Mouse (Mus musculus): ENCODE measurements at regions not wholly inside any gene's neighbourhood (a gene's known extent, or its start where the extent isn't known, plus 50 kb on each side); places are given as distances from the start of the nearest gene placed in this dataset.

- no peak overlapping the region for H3K4me3 ChIP-seq (replicated peaks; ENCODE audit: low read length)
- H3K4me1 ChIP-seq (replicated peaks; ENCODE audit: low read depth, low read length) = peaks cover 63% of the 10 kb centered on the region
- H3K36me3 ChIP-seq (ENCODE audit: insufficient read depth, low read length) = no peaks in the 10 kb centered on the region
- H3K27me3 ChIP-seq (ENCODE audit: insufficient read depth, low read length) = no peaks in the 10 kb centered on the region
- TF ChIP-seq CTCF (conservative IDR thresholded peaks at IDR 0.05; ENCODE audit: low read length) = no peak
- no peak for TF ChIP-seq NANOG (IDR thresholded peaks at IDR 0.05; ENCODE audit: borderline replicate concordance, low read length)
- TF ChIP-seq POU5F1 (IDR thresholded peaks at IDR 0.05; ENCODE audit: borderline replicate concordance, low read length) = no peak
- no peaks in the 10 kb centered on the region for H3K9me3 ChIP-seq (ENCODE audit: low read length)
Observed at GRCm38 (mm10) chr13:52189382-52189923, 341.6 kb downstream of the Diras2 start.

DNA sequence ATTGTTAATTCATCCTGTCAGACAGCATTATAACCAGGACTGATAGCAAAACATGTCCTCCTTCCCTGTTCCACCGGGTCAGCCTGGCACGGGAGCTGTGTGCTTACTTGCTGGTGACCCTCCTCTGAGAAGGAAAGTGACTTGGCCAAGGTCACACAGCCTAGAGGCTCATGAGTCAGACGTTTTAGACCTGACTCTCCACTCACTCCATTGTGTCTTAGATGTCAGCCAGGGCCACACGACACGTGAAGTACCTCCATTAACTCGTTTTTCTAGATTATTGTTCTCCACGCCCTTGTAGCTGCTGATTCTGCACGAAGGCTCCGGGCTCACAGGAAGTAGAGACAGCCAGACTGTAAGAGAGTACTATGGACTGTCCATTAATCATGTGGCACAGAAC, 340.8 kb downstream of the Diras2 start:
- 0 out of 2 replicates have a peak overlapping the region, but pooled peaks have one; percentile 10 for H3K4me3 ChIP-seq (replicated peaks; ENCODE audit: low read length)
- TF ChIP-seq CTCF (conservative IDR thresholded peaks at IDR 0.05; ENCODE audit: low read length) (no peak), POU5F1 (IDR thresholded peaks at IDR 0.05; ENCODE audit: borderline replicate concordance, low read length) (no peak), NANOG (IDR thresholded peaks at IDR 0.05; ENCODE audit: borderline replicate concordance, low read length) (no peak)
- H3K4me1 ChIP-seq (replicated peaks; ENCODE audit: low read depth, low read length) = peaks cover 71% of the 10 kb centered on the region
- no peaks in the 10 kb centered on the region for H3K36me3 ChIP-seq (ENCODE audit: insufficient read depth, low read length)
- H3K27me3 ChIP-seq (ENCODE audit: insufficient read depth, low read length) = no peaks in the 10 kb centered on the region
- H3K9me3 ChIP-seq (ENCODE audit: low read length) = no peaks in the 10 kb centered on the region

- Histone ChIP-seq H3K4me1 (replicated peaks; ENCODE audit: low read depth, low read length) (peaks cover 76% of the 10 kb centered on the region), H3K36me3 (ENCODE audit: insufficient read depth, low read length) (no peaks in the 10 kb centered on the region), H3K9me3 (ENCODE audit: low read length) (no peaks in the 10 kb centered on the region), H3K4me3 (replicated peaks; ENCODE audit: low read length) (no peak overlapping the region; the same call in 1 of the 2 replicates), H3K27me3 (ENCODE audit: insufficient read depth, low read length) (0 out of 2 replicates have a peak, but pooled peaks cover 3% of the 10 kb centered on the region)
- TF ChIP-seq NANOG (IDR thresholded peaks at IDR 0.05; ENCODE audit: borderline replicate concordance, low read length) = peak; percentile 92
- no peak for TF ChIP-seq CTCF (conservative IDR thresholded peaks at IDR 0.05; ENCODE audit: low read length)
- TF ChIP-seq POU5F1 (IDR thresholded peaks at IDR 0.05; ENCODE audit: borderline replicate concordance, low read length) = no peak
Observed at GRCm38 (mm10) chr13:52190848-52191590, 340.1 kb downstream of the Diras2 start.

GRCm38 (mm10) chr13:52196917-52197316, 334.2 kb downstream of the Diras2 start:
- no peaks in the 10 kb centered on the region for H3K36me3 ChIP-seq (ENCODE audit: insufficient read depth, low read length)
- TF ChIP-seq POU5F1 (IDR thresholded peaks at IDR 0.05; ENCODE audit: borderline replicate concordance, low read length) = no peak
- no peak for TF ChIP-seq CTCF (conservative IDR thresholded peaks at IDR 0.05; ENCODE audit: low read length)
- TF ChIP-seq NANOG (IDR thresholded peaks at IDR 0.05; ENCODE audit: borderline replicate concordance, low read length) = no peak
- H3K27me3 ChIP-seq (ENCODE audit: insufficient read depth, low read length) = peaks cover 17% of the 10 kb centered on the region
- H3K4me1 ChIP-seq (replicated peaks; ENCODE audit: low read depth, low read length) = peaks cover 55% of the 10 kb centered on the region
- no peak overlapping the region for H3K4me3 ChIP-seq (replicated peaks; ENCODE audit: low read length)
- H3K9me3 ChIP-seq (ENCODE audit: low read length) = no peaks in the 10 kb centered on the region

- no peak overlapping the region for H3K4me3 ChIP-seq (replicated peaks; ENCODE audit: low read length)
- TF ChIP-seq NANOG (IDR thresholded peaks at IDR 0.05; ENCODE audit: borderline replicate concordance, low read length) (no peak), POU5F1 (IDR thresholded peaks at IDR 0.05; ENCODE audit: borderline replicate concordance, low read length) (no peak), CTCF (conservative IDR thresholded peaks at IDR 0.05; ENCODE audit: low read length) (no peak)
- peaks cover 20% of the 10 kb centered on the region for H3K27me3 ChIP-seq (ENCODE audit: insufficient read depth, low read length)
- no peaks in the 10 kb centered on the region for H3K9me3 ChIP-seq (ENCODE audit: low read length)
- peaks cover 36% of the 10 kb centered on the region for H3K4me1 ChIP-seq (replicated peaks; ENCODE audit: low read depth, low read length)
- no peaks in the 10 kb centered on the region for H3K36me3 ChIP-seq (ENCODE audit: insufficient read depth, low read length)
Observed at GRCm38 (mm10) chr13:52198649-52199348, 332.3 kb downstream of the Diras2 start.

GRCm38 (mm10) chr13:52202372-52202771, 328.7 kb downstream of the Diras2 start:
- H3K4me1 ChIP-seq (replicated peaks; ENCODE audit: low read depth, low read length) = peaks cover 17% of the 10 kb centered on the region
- no peaks in the 10 kb centered on the region for H3K9me3 ChIP-seq (ENCODE audit: low read length)
- H3K4me3 ChIP-seq (replicated peaks; ENCODE audit: low read length) = no peak overlapping the region
- no peak for TF ChIP-seq POU5F1 (IDR thresholded peaks at IDR 0.05; ENCODE audit: borderline replicate concordance, low read length)
- TF ChIP-seq NANOG (IDR thresholded peaks at IDR 0.05; ENCODE audit: borderline replicate concordance, low read length) = no peak
- TF ChIP-seq CTCF (conservative IDR thresholded peaks at IDR 0.05; ENCODE audit: low read length) = no peak
- H3K27me3 ChIP-seq (ENCODE audit: insufficient read depth, low read length) = peaks cover 13% of the 10 kb centered on the region
- no peaks in the 10 kb centered on the region for H3K36me3 ChIP-seq (ENCODE audit: insufficient read depth, low read length)

GRCm38 (mm10) chr13:52205951-52206350, 325.1 kb downstream of the Diras2 start:
- TF ChIP-seq CTCF (conservative IDR thresholded peaks at IDR 0.05; ENCODE audit: low read length) (no peak), NANOG (IDR thresholded peaks at IDR 0.05; ENCODE audit: borderline replicate concordance, low read length) (no peak), POU5F1 (IDR thresholded peaks at IDR 0.05; ENCODE audit: borderline replicate concordance, low read length) (no peak)
- no peaks in the 10 kb centered on the region for H3K9me3 ChIP-seq (ENCODE audit: low read length)

DNA sequence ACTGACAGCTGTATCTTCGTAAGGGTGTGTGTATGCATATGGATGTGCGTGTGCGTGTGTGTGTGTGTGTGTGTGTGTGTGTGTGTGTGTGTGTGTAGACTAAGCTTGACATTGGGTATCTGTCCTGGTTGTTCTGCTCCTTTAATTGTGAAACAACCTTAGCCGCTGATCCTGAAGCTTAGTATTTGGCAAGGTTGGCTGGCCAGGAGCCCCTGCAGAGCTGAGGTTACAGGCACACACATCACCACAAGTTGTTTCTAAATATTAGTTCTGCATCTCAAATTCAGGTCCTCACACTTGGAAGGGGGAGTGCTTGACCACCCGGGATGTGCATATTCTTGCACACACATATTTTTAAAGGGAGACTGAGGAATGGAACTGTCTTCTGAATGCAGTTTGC, 314.7 kb downstream of the Diras2 start:
- TF ChIP-seq POU5F1 (IDR thresholded peaks at IDR 0.05; ENCODE audit: borderline replicate concordance, low read length) (no peak), CTCF (conservative IDR thresholded peaks at IDR 0.05; ENCODE audit: low read length) (no peak), NANOG (IDR thresholded peaks at IDR 0.05; ENCODE audit: borderline replicate concordance, low read length) (no peak)
- Histone ChIP-seq H3K27me3 (ENCODE audit: insufficient read depth, low read length) (peaks cover 29% of the 10 kb centered on the region), H3K4me1 (replicated peaks; ENCODE audit: low read depth, low read length) (no peaks in the 10 kb centered on the region)

More at GRCm38 (mm10) chr13:52205951-52206350, 325.1 kb downstream of the Diras2 start:
- H3K27me3 ChIP-seq (ENCODE audit: insufficient read depth, low read length) = peaks cover 3% of the 10 kb centered on the region; the same call in 1 of the 2 replicates
- no peaks in the 10 kb centered on the region; the same call in 1 of the 2 replicates for H3K4me1 ChIP-seq (replicated peaks; ENCODE audit: low read depth, low read length)
- H3K4me3 ChIP-seq (replicated peaks; ENCODE audit: low read length) = no peak overlapping the region
- H3K36me3 ChIP-seq (ENCODE audit: insufficient read depth, low read length) = no peaks in the 10 kb centered on the region

More for the DNA sequence above, 314.7 kb downstream of the Diras2 start:
- no peak overlapping the region for H3K4me3 ChIP-seq (replicated peaks; ENCODE audit: low read length)
- no peaks in the 10 kb centered on the region for H3K36me3 ChIP-seq (ENCODE audit: insufficient read depth, low read length)
- peaks cover 7% of the 10 kb centered on the region; the same call in 1 of the 2 replicates for H3K9me3 ChIP-seq (ENCODE audit: low read length)

Data from E14TG2a.4 (cell line).